Mouse (Mus musculus) lung, postnatal 0 days (tissue): ENCODE results near the gene Aprt. TPM values are rescaled to one million over a fixed set of nuclear protein-coding genes. Genes with fewer than 3 reads are reported as not detected.
A peak's percentile ranks its signal among the peaks of the same experiment; 100 is the strongest.

ENCODE experiments used
- ATAC-seq: fragments of 200-750 bp; cut with Nextera tagmentation; 2 replicates; pipeline ENCODE4 v1.8.0; 2017; ENCODE audit warnings: moderate library complexity
- DNase-seq: peaks from one replicate; pipeline ENCODE4 v3.0.0-alpha.2; 2016; ENCODE audit warnings: low spot score
- H3K27ac ChIP-seq: fragments of 300-500 bp; sonication (generic); 2 replicates; pipeline ENCODE4 v1.5.1; 2014; ENCODE audit warnings: antibody characterized with exemption, mild to moderate bottlenecking, low read length, mixed read lengths
- H3K27me3 ChIP-seq: fragments of 300-500 bp; sonication (generic); replicated peaks from 2 replicates; pipeline ENCODE4 v1.6.1; 2014; ENCODE audit warnings: low read length, mixed read lengths; ENCODE audit not compliant: insufficient read depth
- H3K36me3 ChIP-seq: fragments of 300-500 bp; sonication (generic); 2 replicates; pipeline ENCODE4 v1.6.1; 2014; ENCODE audit warnings: low read length, mixed read lengths; ENCODE audit not compliant: insufficient read depth
- H3K4me1 ChIP-seq: fragments of 300-500 bp; sonication (generic); 2 replicates; pipeline ENCODE4 v1.6.1; 2014; ENCODE audit warnings: antibody characterized with exemption, low read depth, low read length, mixed read lengths; ENCODE audit not compliant: insufficient read depth
- H3K4me2 ChIP-seq: fragments of 300-500 bp; sonication (generic); replicated peaks from 2 replicates; pipeline ENCODE4 v1.6.1; 2014; ENCODE audit warnings: low read depth, mild to moderate bottlenecking, low read length, moderate library complexity, mixed read lengths
- H3K4me3 ChIP-seq: fragments of 300-500 bp; sonication (generic); 2 replicates; pipeline ENCODE4 v1.5.1; 2014; ENCODE audit warnings: low read depth, low read length
- H3K9ac ChIP-seq: fragments of 300-500 bp; sonication (generic); replicated peaks from 2 replicates; pipeline ENCODE4 v1.6.1; 2014; ENCODE audit warnings: low read depth, mild to moderate bottlenecking
- H3K9me3 ChIP-seq: fragments of 300-500 bp; sonication (generic); 2 replicates; pipeline ENCODE4 v1.6.1; 2016; ENCODE audit warnings: low read length, mixed read lengths
- CTCF ChIP-seq: IDR thresholded peaks from 2 replicates; pipeline ENCODE4 v1.5.1; 2016; ENCODE audit warnings: antibody characterized with exemption, mild to moderate bottlenecking
- EP300 ChIP-seq: IDR thresholded peaks from 2 replicates; pipeline ENCODE4 v1.6.1; 2016; ENCODE audit warnings: antibody characterized with exemption, mild to moderate bottlenecking, control low read depth
- WGBS: fragments of 180-500 bp; shearing (Covaris S2); extraction: QIAGEN DNeasy Blood & Tissue Kit; methylation state at CpG from one replicate; pipeline ENCODE4 v1.1.7; 2014; 5-methylcytosine and 5-hydroxymethylcytosine counted together
- polyA plus RNA-seq: library from polyadenylated mRNA; unstranded; fragments of >200 nt; fragmentation: Nextera tagmentation; extraction: Ambion mirVana; gene quantifications from 2 replicates; pipeline ENCODE4 v1.2.1, GENCODE M21; 2015

Gene Aprt
- polyA plus RNA-seq, 1 experiment from 2014 or later, result 206 TPM

DNA sequence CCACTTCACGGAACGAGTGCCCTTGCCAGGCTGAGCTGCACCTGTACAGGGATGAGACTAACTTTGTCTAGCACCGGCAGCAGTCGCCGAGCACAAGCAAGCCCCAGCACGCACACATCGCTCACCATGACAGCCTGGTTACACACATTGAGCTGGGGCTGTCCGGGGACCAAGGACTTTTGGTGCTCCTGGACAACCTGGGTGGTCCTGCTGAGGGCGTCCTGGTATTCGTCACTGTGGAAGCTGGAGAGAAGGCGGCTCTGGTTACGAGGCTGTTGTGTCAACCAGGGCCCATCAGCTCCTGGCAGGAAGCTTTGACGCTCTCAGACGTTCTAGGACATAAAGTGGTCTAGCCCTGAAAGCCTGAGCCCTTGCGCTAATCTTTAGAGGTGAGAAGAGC, 4.2 kb upstream of the Aprt start:
- DNase-seq (no peak), ATAC-seq (no peak)
- Histone ChIP-seq H3K4me1 (peaks cover 9% of the 10 kb centered on the region; the same call in 1 of the 2 replicates), H3K27ac (no peak overlapping the region), H3K27me3 (no peaks in the 10 kb centered on the region), H3K9ac (no peak overlapping the region), H3K4me2 (no peak overlapping the region), H3K4me3 (no peak overlapping the region), H3K36me3 (no peaks in the 10 kb centered on the region), H3K9me3 (no peaks in the 10 kb centered on the region)
- 26% methylated on average over 15 of the region's 15 CpGs for WGBS
- no peak for TF ChIP-seq EP300
- TF ChIP-seq CTCF, result no peak

DNA sequence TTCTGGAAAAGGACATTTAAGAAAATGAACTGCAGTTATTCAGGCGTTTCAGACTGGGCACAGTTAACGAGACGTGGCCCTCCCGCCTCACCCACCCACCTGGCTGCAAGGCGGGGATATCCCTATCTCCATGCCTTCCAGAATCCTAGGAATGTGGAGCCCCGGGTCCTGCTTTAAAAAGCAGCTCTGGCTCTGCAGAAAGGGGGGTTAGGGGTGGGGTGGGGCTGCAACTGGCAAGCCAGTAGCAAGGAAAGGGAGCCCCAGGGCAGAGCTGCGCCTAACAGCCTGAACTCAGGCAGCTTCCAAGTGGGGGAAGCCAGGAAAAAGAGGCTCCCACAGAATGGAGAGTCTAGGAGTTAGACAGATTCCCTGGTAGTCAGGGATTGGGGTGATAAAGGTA, 2.5 kb upstream of the Aprt start:
- TF ChIP-seq EP300, result no peak
- TF ChIP-seq CTCF, result no peak
- H3K9ac ChIP-seq, result no peak overlapping the region
- H3K4me2 ChIP-seq, result no peak overlapping the region
- H3K36me3 ChIP-seq, result no peaks in the 10 kb centered on the region
- no peaks in the 10 kb centered on the region for H3K9me3 ChIP-seq
- ATAC-seq, result no peak
- H3K27me3 ChIP-seq, result no peaks in the 10 kb centered on the region
- H3K27ac ChIP-seq, result no peak overlapping the region
- WGBS, result 32% methylated on average over 7 of the region's 7 CpGs
- no peak for DNase-seq
- H3K4me1 ChIP-seq, result peaks cover 21% of the 10 kb centered on the region; the same call in 1 of the 2 replicates
- H3K4me3 ChIP-seq, result no peak overlapping the region

DNA sequence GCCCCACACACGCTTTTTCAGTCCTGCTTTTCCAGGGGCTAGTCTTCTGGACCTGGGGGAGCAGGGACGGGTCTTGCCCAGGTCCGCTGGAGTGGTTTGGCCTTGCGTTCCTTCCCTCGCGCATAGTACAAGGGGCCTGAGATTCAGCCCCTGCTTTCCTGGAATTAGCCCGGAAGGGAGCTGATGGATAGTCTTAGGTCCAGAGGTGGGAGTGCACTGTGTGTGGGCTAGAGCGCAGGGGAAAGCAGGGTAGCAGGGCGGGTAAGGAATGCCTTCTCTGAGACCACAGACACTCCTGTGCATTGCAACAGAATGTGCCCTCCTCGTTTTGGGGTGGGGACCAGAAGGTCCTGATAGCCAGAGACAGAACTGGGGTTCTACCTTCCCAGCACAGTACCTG, 407 bp upstream of the Aprt start:
- TF ChIP-seq EP300, result no peak
- no peak for TF ChIP-seq CTCF
- WGBS, result 22% methylated on average over 10 of the region's 10 CpGs
- H3K4me1 ChIP-seq, result peaks cover 21% of the 10 kb centered on the region; the same call in 1 of the 2 replicates
- no peaks in the 10 kb centered on the region for H3K27me3 ChIP-seq
- DNase-seq (no peak), ATAC-seq (peak; percentile 10; the same call in 1 of the 2 replicates)
- H3K9me3 ChIP-seq, result no peaks in the 10 kb centered on the region
- H3K4me2 ChIP-seq, result peak overlapping the region; percentile 95
- no peak overlapping the region; the same call in 1 of the 2 replicates for H3K27ac ChIP-seq
- H3K36me3 ChIP-seq, result no peaks in the 10 kb centered on the region
- no peak overlapping the region for H3K9ac ChIP-seq
- peak overlapping the region; percentile 61; the same call in 1 of the 2 replicates for H3K4me3 ChIP-seq

DNA sequence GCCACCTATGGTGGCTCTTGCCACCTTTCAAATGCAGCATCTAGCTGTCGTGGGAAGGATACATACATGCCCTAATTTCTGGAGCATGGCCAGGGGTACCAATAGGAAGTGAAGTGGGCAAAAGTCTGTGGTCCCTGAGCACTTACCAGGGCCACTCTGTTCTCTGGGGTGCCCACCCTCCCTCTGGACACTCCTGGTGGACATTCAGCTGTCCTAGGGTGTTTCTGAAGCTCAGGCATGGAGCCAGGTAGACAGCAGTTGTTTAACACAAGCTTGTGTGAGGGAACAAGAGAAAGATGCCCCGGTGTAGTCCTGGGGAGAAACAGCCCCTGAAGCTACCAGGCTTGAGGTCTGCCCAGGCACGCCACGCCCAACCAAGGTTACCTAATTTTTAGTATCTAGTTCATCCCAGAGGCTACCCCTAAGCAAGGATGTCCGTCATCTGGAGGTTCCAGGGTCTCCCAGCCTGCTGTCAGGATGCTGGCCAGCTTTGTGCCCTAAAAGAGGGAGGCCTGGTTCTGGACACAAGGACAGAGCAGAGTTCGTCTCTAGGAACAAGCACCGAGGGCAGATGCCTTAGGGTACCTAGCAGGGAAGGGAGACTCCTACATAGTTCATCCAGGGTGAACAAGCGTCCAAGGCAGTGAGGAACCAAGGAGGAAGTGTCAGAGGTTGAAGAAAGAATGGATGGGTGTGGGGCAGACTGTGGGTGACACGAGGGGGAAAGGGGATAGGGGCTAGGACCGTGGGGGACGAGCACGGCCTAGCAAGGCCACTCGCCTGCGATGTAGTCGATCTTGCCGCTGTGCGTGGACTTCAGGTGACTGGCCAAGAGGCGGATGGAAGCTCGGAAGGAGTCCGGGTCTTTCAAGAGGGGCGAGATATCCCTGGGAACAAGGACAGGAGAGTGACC, 718 bp downstream of the Aprt start:
- 12% methylated on average over 21 of the region's 21 CpGs for WGBS
- H3K9me3 ChIP-seq, result no peaks in the 10 kb centered on the region
- H3K27ac ChIP-seq, result peak overlapping the region; percentile 68
- ATAC-seq (peak; percentile 6), DNase-seq (no peak)
- peak overlapping the region; percentile 63 for H3K9ac ChIP-seq
- peak overlapping the region; percentile 61 for H3K4me3 ChIP-seq
- H3K4me2 ChIP-seq, result peak overlapping the region; percentile 95
- no peaks in the 10 kb centered on the region for H3K27me3 ChIP-seq
- H3K4me1 ChIP-seq, result peaks cover 21% of the 10 kb centered on the region; the same call in 1 of the 2 replicates
- H3K36me3 ChIP-seq, result no peaks in the 10 kb centered on the region
- TF ChIP-seq EP300 (no peak), CTCF (no peak)

DNA sequence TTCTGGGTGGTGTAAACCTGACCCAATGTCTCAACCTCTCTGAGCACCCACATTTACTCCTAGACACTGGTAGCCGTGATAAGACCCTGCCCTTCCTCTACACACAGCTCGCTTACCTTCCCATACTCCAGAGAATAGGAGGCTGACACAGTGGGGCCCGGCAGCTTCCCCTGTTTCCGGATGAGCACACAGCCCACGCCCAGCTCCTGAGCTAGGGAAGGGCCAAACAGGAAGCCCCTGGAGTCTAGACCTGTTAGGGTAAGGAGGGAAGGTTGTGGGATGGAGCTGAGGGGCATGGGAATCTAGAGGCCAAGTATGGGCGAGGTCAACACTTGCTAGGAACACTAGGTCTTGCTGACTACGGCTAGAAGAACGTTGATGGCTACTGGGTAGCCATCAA, 1.4 kb downstream of the Aprt start:
- peak; percentile 20 for ATAC-seq
- 37% methylated on average over 8 of the region's 8 CpGs for WGBS
- Histone ChIP-seq H3K4me1 (peaks cover 21% of the 10 kb centered on the region; the same call in 1 of the 2 replicates), H3K9ac (no peak overlapping the region), H3K27ac (peak overlapping the region; percentile 44), H3K4me3 (no peak overlapping the region), H3K9me3 (no peaks in the 10 kb centered on the region), H3K36me3 (no peaks in the 10 kb centered on the region), H3K27me3 (no peaks in the 10 kb centered on the region), H3K4me2 (peak overlapping the region; percentile 95)
- TF ChIP-seq CTCF, result no peak
- no peak for TF ChIP-seq EP300
- DNase-seq, result no peak

DNA sequence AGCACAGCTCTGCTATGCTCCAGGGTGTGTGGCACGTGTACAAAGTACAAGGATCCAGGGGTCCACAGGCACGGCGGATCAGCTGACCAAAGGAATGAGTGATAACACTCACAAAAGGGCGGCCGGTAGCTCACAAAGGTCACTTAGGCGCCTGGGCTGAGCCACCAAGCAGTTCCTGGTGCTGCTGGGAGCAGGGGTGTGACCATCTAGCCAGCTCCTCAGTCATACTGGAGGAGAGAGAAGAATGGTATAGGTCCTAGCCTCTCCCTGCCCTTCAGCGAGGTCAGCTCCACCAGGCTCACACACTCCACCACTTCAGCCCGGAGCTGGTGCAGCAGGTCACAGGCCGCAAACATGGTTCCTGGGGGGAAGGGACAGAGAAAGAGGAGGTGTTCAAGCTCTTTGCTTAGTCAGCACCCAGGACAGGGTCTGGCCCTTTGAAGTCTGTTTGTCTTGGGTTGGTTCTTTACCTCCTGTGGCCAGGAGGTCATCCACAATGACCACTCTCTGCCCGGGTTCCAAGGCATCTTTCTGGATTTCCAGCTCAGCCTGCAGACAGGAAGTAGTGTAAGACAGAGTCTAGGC, 1.9 kb downstream of the Aprt start:
- H3K36me3 ChIP-seq, result no peaks in the 10 kb centered on the region
- H3K4me1 ChIP-seq, result peaks cover 21% of the 10 kb centered on the region; the same call in 1 of the 2 replicates
- DNase-seq (no peak), ATAC-seq (no peak)
- no peak for TF ChIP-seq EP300
- no peak for TF ChIP-seq CTCF
- no peak overlapping the region for H3K9ac ChIP-seq
- H3K9me3 ChIP-seq, result no peaks in the 10 kb centered on the region
- H3K27me3 ChIP-seq, result no peaks in the 10 kb centered on the region
- H3K27ac ChIP-seq, result peak overlapping the region; percentile 44
- 35% methylated on average over 10 of the region's 10 CpGs for WGBS
- H3K4me3 ChIP-seq, result no peak overlapping the region
- H3K4me2 ChIP-seq, result peak overlapping the region; percentile 95; the same call in 1 of the 2 replicates
